Mouse (Mus musculus) embryonic facial prominence, embryonic 14.5 days (tissue): Measurements from ENCODE around the gene B4galt3. TPM values are rescaled to one million over a fixed set of nuclear protein-coding genes. Genes with fewer than 3 reads are reported as not detected.

Source experiments
- ATAC-seq: fragments of 200-750 bp; cut with Nextera tagmentation; 2 replicates; pipeline ENCODE4 v1.8.0; 2017; ENCODE audit warnings: low read depth, moderate number of reproducible peaks, moderate TSS enrichment
- DNase-seq: peaks from one replicate; pipeline ENCODE4 v3.0.0-alpha.2; 2015; ENCODE audit warnings: low spot score
- H3K27ac ChIP-seq: fragments of 300-500 bp; sonication (generic); replicated peaks from 2 replicates; pipeline ENCODE4 v1.5.1; 2014; ENCODE audit warnings: low read depth, mild to moderate bottlenecking, low read length, moderate library complexity
- H3K27me3 ChIP-seq: fragments of 300-500 bp; sonication (generic); replicated peaks from 2 replicates; pipeline ENCODE4 v1.6.1; 2014; ENCODE audit warnings: low read length; ENCODE audit not compliant: control insufficient read depth, insufficient read depth
- H3K36me3 ChIP-seq: fragments of 300-500 bp; sonication (generic); 2 replicates; pipeline ENCODE4 v1.6.1; 2014; ENCODE audit warnings: low read length, mixed read lengths; ENCODE audit not compliant: control insufficient read depth, insufficient read depth
- H3K4me1 ChIP-seq: fragments of 300-500 bp; sonication (generic); 2 replicates; pipeline ENCODE4 v1.6.1; 2014; ENCODE audit warnings: antibody characterized with exemption, low read length; ENCODE audit not compliant: control insufficient read depth, insufficient read depth
- H3K4me2 ChIP-seq: fragments of 300-500 bp; sonication (generic); 2 replicates; pipeline ENCODE4 v1.6.1; 2014; ENCODE audit warnings: low read depth, mild to moderate bottlenecking, low read length, moderate library complexity, mixed read lengths
- H3K4me3 ChIP-seq: fragments of 300-500 bp; sonication (generic); 2 replicates; pipeline ENCODE4 v1.5.1; 2014; ENCODE audit warnings: low read depth, mild to moderate bottlenecking, low read length
- H3K9ac ChIP-seq: fragments of 300-500 bp; sonication (generic); 2 replicates; pipeline ENCODE4 v1.6.1; 2014; ENCODE audit warnings: low read depth, mild to moderate bottlenecking, low read length, moderate library complexity, mixed read lengths
- H3K9me3 ChIP-seq: fragments of 300-500 bp; sonication (generic); 2 replicates; pipeline ENCODE4 v1.6.1; 2016; ENCODE audit warnings: low read length; ENCODE audit not compliant: control insufficient read depth
- WGBS: fragments of 180-500 bp; shearing (Covaris S2); extraction: QIAGEN DNeasy Blood & Tissue Kit; methylation state at CpG from one replicate; pipeline ENCODE4 v1.1.7; 2014; 5-methylcytosine and 5-hydroxymethylcytosine counted together
- polyA plus RNA-seq: library from polyadenylated mRNA; unstranded; fragments of >200 nt; fragmentation: Nextera tagmentation; extraction: Ambion mirVana; gene quantifications from 2 replicates; pipeline ENCODE4 v1.2.1, GENCODE M21; 2014

The B4galt3 gene
- polyA plus RNA-seq, 1 experiment from 2014 or later = 60.2 TPM

DNA sequence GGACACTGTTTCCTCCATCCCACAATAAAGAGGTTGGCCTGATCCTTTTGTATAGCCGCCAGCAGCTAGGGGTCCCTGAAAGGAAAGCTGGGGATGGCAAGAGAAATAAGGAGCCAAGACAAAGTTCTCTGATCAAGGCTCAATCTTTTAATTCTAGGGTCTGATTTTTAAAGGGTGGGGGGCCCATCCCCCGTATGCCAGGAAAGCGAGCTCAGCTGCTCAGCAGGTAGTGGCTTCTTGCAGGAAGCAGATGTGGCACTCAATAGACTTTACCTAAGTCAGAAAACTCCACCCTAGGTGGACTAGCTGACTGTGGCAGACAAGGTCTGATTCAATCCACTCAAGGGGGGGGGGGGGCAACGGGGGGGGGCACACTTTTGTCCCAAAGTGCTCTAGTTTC lies 43.3 kb upstream of the B4galt3 start:
- 59% methylated on average over 4 of the region's 4 CpGs for WGBS
- H3K4me2 ChIP-seq = no peak overlapping the region
- no peaks in the 10 kb centered on the region for H3K36me3 ChIP-seq
- no peak overlapping the region for H3K27ac ChIP-seq
- ATAC-seq (no peak), DNase-seq (no peak)
- H3K4me3 ChIP-seq = no peak overlapping the region
- no peaks in the 10 kb centered on the region for H3K4me1 ChIP-seq
- H3K9ac ChIP-seq = no peak overlapping the region
- H3K9me3 ChIP-seq = no peaks in the 10 kb centered on the region
- H3K27me3 ChIP-seq = no peaks in the 10 kb centered on the region

- Histone ChIP-seq H3K9me3 (no peaks in the 10 kb centered on the region), H3K27me3 (no peaks in the 10 kb centered on the region), H3K4me2 (no peak overlapping the region), H3K4me3 (no peak overlapping the region), H3K36me3 (no peaks in the 10 kb centered on the region), H3K4me1 (no peaks in the 10 kb centered on the region), H3K9ac (no peak overlapping the region), H3K27ac (no peak overlapping the region)
- DNase-seq (no peak), ATAC-seq (no peak)
- 80% methylated on average over 1 of the region's 1 CpGs for WGBS
These were observed 42.2 kb upstream of the B4galt3 start for GRCm38 (mm10) chr1:171227879-171228278.

GRCm38 (mm10) chr1:171229750-171230149 lies 40.4 kb upstream of the B4galt3 start:
- Histone ChIP-seq H3K9me3 (no peaks in the 10 kb centered on the region), H3K4me1 (no peaks in the 10 kb centered on the region), H3K27me3 (no peaks in the 10 kb centered on the region), H3K4me3 (no peak overlapping the region), H3K36me3 (peaks cover 17% of the 10 kb centered on the region), H3K9ac (no peak overlapping the region), H3K4me2 (no peak overlapping the region), H3K27ac (no peak overlapping the region)
- DNase-seq (no peak), ATAC-seq (no peak)
- WGBS = 45% methylated on average over 6 of the region's 6 CpGs

DNA sequence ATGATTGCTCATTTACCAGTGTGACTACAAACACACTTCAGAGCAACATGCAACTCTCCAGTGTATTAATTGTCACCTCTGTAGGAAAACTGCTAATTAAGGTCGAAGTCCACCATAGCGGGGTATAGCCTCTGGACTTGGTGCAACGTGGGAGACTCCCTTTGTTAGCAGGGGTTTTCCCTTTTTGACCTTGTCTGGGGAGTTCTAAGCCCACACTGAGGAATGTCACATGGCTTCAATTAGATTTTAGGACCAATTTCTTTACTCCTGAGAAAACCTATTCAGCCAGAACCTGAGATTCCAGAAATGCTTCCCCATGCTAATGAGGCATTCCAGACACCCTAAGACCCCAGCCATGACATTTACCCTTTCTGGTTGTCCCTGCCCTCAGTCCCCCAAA lies 39.9 kb upstream of the B4galt3 start:
- Histone ChIP-seq H3K27me3 (no peaks in the 10 kb centered on the region), H3K36me3 (peaks cover 21% of the 10 kb centered on the region)
- WGBS = 46% methylated on average over 3 of the region's 3 CpGs

DNA sequence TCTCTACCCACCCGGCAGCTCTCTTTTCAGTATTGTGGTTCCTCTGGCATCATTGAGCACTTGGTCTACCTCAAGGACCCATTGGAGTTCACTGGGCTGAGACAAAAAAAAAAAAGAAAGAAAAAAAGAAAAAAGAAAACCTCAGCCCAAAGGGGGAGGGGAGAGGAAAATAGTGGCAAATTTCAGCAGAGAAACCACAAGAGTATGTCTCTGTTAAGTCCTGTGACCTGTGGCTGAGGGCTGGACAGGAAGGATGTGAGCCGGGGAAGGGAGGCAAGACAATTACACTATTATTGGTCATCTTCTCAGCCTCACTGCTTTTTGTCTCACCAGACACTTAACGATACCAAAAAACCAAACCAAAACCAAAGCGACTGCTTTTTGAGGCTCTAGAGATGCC lies 38.3 kb upstream of the B4galt3 start:
- no peak overlapping the region for H3K4me2 ChIP-seq
- no peak overlapping the region for H3K9ac ChIP-seq
- no peak overlapping the region for H3K4me3 ChIP-seq
- H3K9me3 ChIP-seq = no peaks in the 10 kb centered on the region
- no peak for ATAC-seq
- 57% methylated on average over 4 of the region's 4 CpGs for WGBS
- no peaks in the 10 kb centered on the region for H3K4me1 ChIP-seq
- peaks cover 38% of the 10 kb centered on the region for H3K36me3 ChIP-seq
- no peak overlapping the region for H3K27ac ChIP-seq
- no peak for DNase-seq
- H3K27me3 ChIP-seq = no peaks in the 10 kb centered on the region

More for the DNA sequence above, 39.9 kb upstream of the B4galt3 start:
- no peak for DNase-seq
- H3K4me2 ChIP-seq = no peak overlapping the region
- no peaks in the 10 kb centered on the region for H3K4me1 ChIP-seq
- no peak overlapping the region for H3K4me3 ChIP-seq
- no peak overlapping the region for H3K9ac ChIP-seq
- ATAC-seq = no peak
- H3K9me3 ChIP-seq = no peaks in the 10 kb centered on the region
- no peak overlapping the region for H3K27ac ChIP-seq

- H3K36me3 ChIP-seq = peaks cover 42% of the 10 kb centered on the region
- no peak for ATAC-seq
- 78% methylated on average over 5 of the region's 5 CpGs for WGBS
- no peak for DNase-seq
- H3K4me1 ChIP-seq = no peaks in the 10 kb centered on the region
- no peak overlapping the region for H3K27ac ChIP-seq
- H3K9ac ChIP-seq = no peak overlapping the region
- H3K4me2 ChIP-seq = no peak overlapping the region
- no peaks in the 10 kb centered on the region for H3K9me3 ChIP-seq
- no peak overlapping the region for H3K4me3 ChIP-seq
- no peaks in the 10 kb centered on the region for H3K27me3 ChIP-seq
These were observed 37.8 kb upstream of the B4galt3 start for GRCm38 (mm10) chr1:171232348-171232747.

GRCm38 (mm10) chr1:171232800-171233730 lies 37.1 kb upstream of the B4galt3 start:
- H3K4me1 ChIP-seq = no peaks in the 10 kb centered on the region
- H3K9ac ChIP-seq = no peak overlapping the region
- H3K9me3 ChIP-seq = no peaks in the 10 kb centered on the region
- H3K4me3 ChIP-seq = no peak overlapping the region
- peaks cover 49% of the 10 kb centered on the region for H3K36me3 ChIP-seq
- no peak for ATAC-seq
- 86% methylated on average over 12 of the region's 12 CpGs for WGBS
- no peak for DNase-seq
- no peak overlapping the region for H3K27ac ChIP-seq
- H3K4me2 ChIP-seq = no peak overlapping the region
- no peaks in the 10 kb centered on the region for H3K27me3 ChIP-seq

DNA sequence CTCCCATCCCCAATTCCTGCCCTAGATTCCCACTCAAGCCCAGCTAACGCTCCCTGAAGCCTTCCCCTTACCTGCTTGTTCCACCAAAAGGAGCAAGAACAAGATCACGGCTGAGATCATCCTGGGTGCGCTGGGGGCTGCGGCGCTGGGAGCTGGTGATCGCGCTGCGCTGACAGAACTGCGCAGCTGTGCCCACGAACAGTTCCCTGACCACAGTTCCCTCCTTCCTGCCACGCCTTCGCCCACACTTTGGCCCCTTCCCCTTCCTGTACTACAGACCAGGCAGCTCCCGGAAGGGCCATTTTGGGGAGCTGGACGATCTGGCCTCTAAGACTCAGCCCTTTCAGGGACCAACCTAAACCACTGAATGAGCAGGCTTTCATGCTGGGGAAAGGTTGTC lies 36.0 kb upstream of the B4galt3 start, which contains the start of gene Fcer1g:
TSS of gene Fcer1g (minus strand) at position 240 of the 400 bp plus-strand sequence.
- Histone ChIP-seq H3K4me3 (no peak within 1 kb of the TSS), H3K4me1 (no peaks in the 10 kb centered on the region), H3K27me3 (no peaks in the 10 kb centered on the region), H3K4me2 (no peak within 1 kb of the TSS), H3K27ac (no peak within 1 kb of the TSS), H3K9ac (no peak within 1 kb of the TSS), H3K9me3 (no peaks in the 10 kb centered on the region), H3K36me3 (peaks cover 60% of the 10 kb centered on the region)
- ATAC-seq (no peak), DNase-seq (no peak)
- 91% methylated on average over 14 of the region's 14 CpGs for WGBS

DNA sequence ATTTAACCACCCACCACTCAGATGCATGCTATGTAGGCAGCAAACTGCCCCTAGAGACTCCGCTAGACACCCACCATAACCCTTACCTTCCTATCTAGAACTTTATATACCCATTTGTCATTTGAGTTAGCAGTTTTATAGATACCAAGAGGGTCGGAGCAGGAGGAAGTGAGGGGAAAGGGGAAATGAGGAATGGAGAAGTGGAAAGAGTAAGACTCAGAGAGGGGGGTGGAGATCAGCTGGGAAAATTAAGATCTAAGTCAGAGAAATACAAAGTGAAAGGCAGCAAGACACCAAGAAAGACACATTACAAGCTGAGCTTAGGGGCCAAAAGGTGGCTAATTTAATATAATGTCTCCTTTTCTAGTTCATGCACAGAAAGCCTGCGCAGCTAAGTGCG lies 35.6 kb upstream of the B4galt3 start:
- H3K36me3 ChIP-seq = peaks cover 64% of the 10 kb centered on the region
- no peaks in the 10 kb centered on the region for H3K9me3 ChIP-seq
- 92% methylated on average over 4 of the region's 4 CpGs for WGBS
- no peak overlapping the region for H3K4me2 ChIP-seq
- no peak overlapping the region for H3K4me3 ChIP-seq
- H3K9ac ChIP-seq = no peak overlapping the region
- ATAC-seq = no peak
- no peak overlapping the region for H3K27ac ChIP-seq
- DNase-seq = no peak
- no peaks in the 10 kb centered on the region for H3K27me3 ChIP-seq
- no peaks in the 10 kb centered on the region for H3K4me1 ChIP-seq
